Mouse (Mus musculus) liver, adult 2 months (tissue): ENCODE measurements around the gene Gm49510.

Source experiments
- CTCF ChIP-seq: fragments of 200-500 bp; IDR thresholded peaks from 2 replicates; pipeline ENCODE4 v1.5.1; 2011; ENCODE audit warnings: low read depth, low read length, control low read depth
- POLR2A ChIP-seq: fragments of 200-500 bp; IDR thresholded peaks from 2 replicates; pipeline ENCODE4 v1.6.1; 2011; ENCODE audit warnings: low read length, control low read depth; ENCODE audit not compliant: insufficient read depth; ENCODE audit errors: extremely low read depth

DNA sequence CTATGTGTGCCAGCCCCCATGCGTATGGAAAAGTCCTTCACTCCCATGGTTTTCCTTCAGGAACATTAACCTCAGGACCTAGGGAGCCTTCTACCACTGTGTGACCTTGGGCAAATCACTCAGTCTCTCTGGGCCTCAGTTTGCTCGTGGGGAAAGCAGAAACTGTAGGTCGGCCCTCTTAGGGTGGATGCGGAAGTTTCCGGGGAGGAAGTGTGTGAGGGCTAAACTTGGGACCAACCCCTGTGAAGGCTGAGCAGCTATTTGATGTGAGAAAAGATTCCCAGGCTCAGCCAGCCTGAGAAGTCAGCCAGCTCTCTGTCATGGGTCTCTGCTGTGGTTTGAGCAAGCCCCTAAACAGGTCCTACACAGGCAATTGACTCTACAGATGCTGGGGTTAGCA lies 37.2 kb upstream of the Gm49510 start:
- TF ChIP-seq CTCF (no peak), POLR2A (no peak)
